Mouse (Mus musculus): ENCODE measurements around the gene Ddt. TPM values are rescaled to one million over a fixed set of nuclear protein-coding genes. Genes with fewer than 3 reads are reported as not detected.

Ddt gene
- 38.2 TPM for polyA plus RNA-seq (2017; shearing (Covaris generic))

GRCm38 (mm10) chr10:75772795-75773664, at the start of gene Ddt:
Gene Ddt (minus strand): TSS chr10:75773414.

GRCm38 (mm10) chr10:75822443-75822842, 49.2 kb upstream of the Ddt start, which contains the start of gene Gstt4:
Gene Gstt4 (minus strand): TSS chr10:75822543.

GRCm38 (mm10) chr10:75798176-75798696, 25.0 kb upstream of the Ddt start, which contains the start of gene Gstt1:
Gene Gstt1 (minus strand): TSS chr10:75798584.

GRCm38 (mm10) chr10:75780769-75781578, 7.8 kb upstream of the Ddt start, which contains the start of the genes Gm20441 and Gstt3:
Gene Gm20441 (minus strand): TSS chr10:75780954.
Gene Gstt3 (minus strand): TSS chr10:75781414.

GRCm38 (mm10) chr10:75763682-75764518, 9.3 kb downstream of the Ddt start, which contains the start of gene Cabin1:
Gene Cabin1 (minus strand): TSS chr10:75764341.

Other genes starting within 250 kb of the Ddt start
- 2.0 TPM for gene Lrrc75b, start 213.1 kb downstream of the Ddt start, polyA plus RNA-seq (2017; shearing (Covaris generic))
- gene Ggt1, start 211.8 kb downstream of the Ddt start, polyA plus RNA-seq (2017; shearing (Covaris generic)), result 7.5 TPM
- gene Ggt5, start 184.1 kb downstream of the Ddt start, polyA plus RNA-seq (2017; shearing (Covaris generic)), result 5.0 TPM
- gene Susd2, start 129.4 kb downstream of the Ddt start, polyA plus RNA-seq (2017; shearing (Covaris generic)), result 6.8 TPM
- gene Cabin1, start 9.1 kb downstream of the Ddt start, polyA plus RNA-seq (2017; shearing (Covaris generic)), result 51.8 TPM
- not detected for gene Gm20441, start 7.5 kb upstream of the Ddt start, polyA plus RNA-seq (2017; shearing (Covaris generic))
- 1.9 TPM for gene Gstt3, start 8.0 kb upstream of the Ddt start, polyA plus RNA-seq (2017; shearing (Covaris generic))
- gene Gstt1, start 25.2 kb upstream of the Ddt start, polyA plus RNA-seq (2017; shearing (Covaris generic)), result not detected
- not detected for gene Gstt4, start 49.1 kb upstream of the Ddt start, polyA plus RNA-seq (2017; shearing (Covaris generic))
- 40.2 TPM for gene Gstt2, start 64.0 kb upstream of the Ddt start, polyA plus RNA-seq (2017; shearing (Covaris generic))
- gene Mif, start 86.8 kb upstream of the Ddt start, polyA plus RNA-seq (2017; shearing (Covaris generic)), result 617 TPM
- gene Derl3, start 120.0 kb upstream of the Ddt start, polyA plus RNA-seq (2017; shearing (Covaris generic)), result 2.6 TPM
- 51.2 TPM for gene Smarcb1, start 148.2 kb upstream of the Ddt start, polyA plus RNA-seq (2017; shearing (Covaris generic))
- gene Chchd10, start 159.7 kb upstream of the Ddt start, polyA plus RNA-seq (2017; shearing (Covaris generic)), result 22.5 TPM
- gene Mmp11, start 163.1 kb upstream of the Ddt start, polyA plus RNA-seq (2017; shearing (Covaris generic)), result not detected
- not detected for gene Gm867, start 167.3 kb upstream of the Ddt start, polyA plus RNA-seq (2017; shearing (Covaris generic))
- not detected for gene Vpreb3, start 169.6 kb upstream of the Ddt start, polyA plus RNA-seq (2017; shearing (Covaris generic))
- gene Gm5134, start 181.1 kb upstream of the Ddt start, polyA plus RNA-seq (2017; shearing (Covaris generic)), result 0.79 TPM

All from effector memory CD4-positive, alpha-beta T cell, adult 5 months (primary cell).